9 mouse cellular contexts compared by ENCODE assay signal in genomic region chr14:21499631-21500153, GRCm38 (mm10). TPM values are rescaled to one million over a fixed set of nuclear protein-coding genes. Genes with fewer than 3 reads are reported as not detected.
DNase-seq lines count a peak whose midpoint lies in the region; ATAC-seq and TF ChIP-seq lines count a peak whose summit lies in the region.
"Had no signal": no experiment of that assay in that cellular context is flagged by ENCODE, and none has a peak within 500 bp of the region (broad histone marks: within the 10 kb centered on the region; RNA-seq: fewer than 3 reads in every experiment).

No protein-coding gene starts in this region.

- WGBS in bone marrow, adult 2 months, result 2% methylated on average over 38 of the region's 57 CpGs
- WGBS in intestine, embryonic 14.5 days, result under 1% methylated on average over 40 of the region's 57 CpGs
- WGBS in liver, embryonic 12.5 days (ENCODE audit: insufficient replicate concordance), result under 1% methylated on average over 49 of the region's 57 CpGs
- under 1% methylated on average over 26 of the region's 57 CpGs for WGBS in neural tube, embryonic 11.5 days
- WGBS in stomach, embryonic 16.5 days, result under 1% methylated on average over 35 of the region's 57 CpGs

- no peaks in the 10 kb centered on the region for H3K9me3 ChIP-seq in erythroblast, embryonic 14.5 days (ENCODE audit: control insufficient read depth, low read length)
- no peaks in the 10 kb centered on the region for H3K9me3 ChIP-seq in intestine, embryonic 14.5 days (ENCODE audit: control insufficient read depth, low read length)
- no peaks in the 10 kb centered on the region for H3K9me3 ChIP-seq in liver, embryonic 12.5 days (replicated peaks)
- H3K9me3 ChIP-seq in neural tube, embryonic 11.5 days (ENCODE audit: control insufficient read depth, low read length), result no peaks in the 10 kb centered on the region
- H3K9me3 ChIP-seq in stomach, embryonic 16.5 days (replicated peaks; ENCODE audit: control insufficient read depth, low read length), result no peaks in the 10 kb centered on the region

- H3K4me2 ChIP-seq in intestine, embryonic 14.5 days (ENCODE audit: low read length), result peak overlapping the region; percentile 78
- H3K4me2 ChIP-seq in liver, embryonic 12.5 days, result peak overlapping the region; percentile 95
- H3K4me2 ChIP-seq in neural tube, embryonic 11.5 days (ENCODE audit: low read depth), result peak overlapping the region; percentile 82
- peak overlapping the region; percentile 81 for H3K4me2 ChIP-seq in stomach, embryonic 16.5 days (ENCODE audit: low read depth, low read length)

- no peak for TF ChIP-seq CTCF in bone marrow, adult 2 months (IDR thresholded peaks at IDR 0.05; ENCODE audit: control insufficient read depth, insufficient read depth, low read length)

- H3K4me1 ChIP-seq in erythroblast, embryonic 14.5 days (ENCODE audit: control insufficient read depth), result peaks cover 45% of the 10 kb centered on the region
- peaks cover 2% of the 10 kb centered on the region; the same call in 1 of the 2 replicates for H3K4me1 ChIP-seq in bone marrow, adult 2 months (ENCODE audit: control insufficient read depth, insufficient read depth, low read length)
- H3K4me1 ChIP-seq in intestine, embryonic 14.5 days (replicated peaks; ENCODE audit: control insufficient read depth, insufficient read depth, low read length), result peaks cover 28% of the 10 kb centered on the region
- H3K4me1 ChIP-seq in liver, embryonic 12.5 days, result peaks cover 45% of the 10 kb centered on the region
- peaks cover 3% of the 10 kb centered on the region for H3K4me1 ChIP-seq in neural tube, embryonic 11.5 days (ENCODE audit: control insufficient read depth, insufficient read depth, low read length)
- H3K4me1 ChIP-seq in stomach, embryonic 16.5 days (ENCODE audit: control insufficient read depth, insufficient read depth, low read length), result peaks cover 18% of the 10 kb centered on the region

- H3K9ac ChIP-seq in intestine, embryonic 14.5 days (ENCODE audit: low read length), result peak overlapping the region; percentile 80
- H3K9ac ChIP-seq in liver, embryonic 12.5 days, result peak overlapping the region; percentile 81
- H3K9ac ChIP-seq in neural tube, embryonic 11.5 days (ENCODE audit: low read length), result peak overlapping the region; percentile 92
- H3K9ac ChIP-seq in stomach, embryonic 16.5 days (ENCODE audit: low read length), result peak overlapping the region; percentile 96

- no peak for TF ChIP-seq POLR2A in bone marrow, adult 2 months (IDR thresholded peaks at IDR 0.05; ENCODE audit: borderline replicate concordance, control insufficient read depth, low read depth, low read length)

- H3K27ac ChIP-seq in bone marrow, adult 2 months (ENCODE audit: control insufficient read depth, insufficient read depth, low read depth, low read length, poor library complexity), result peak overlapping the region; percentile 65
- peak overlapping the region; percentile 85 for H3K27ac ChIP-seq in intestine, embryonic 14.5 days (ENCODE audit: low read depth)
- peak overlapping the region; percentile 85 for H3K27ac ChIP-seq in liver, embryonic 12.5 days
- H3K27ac ChIP-seq in neural tube, embryonic 11.5 days (ENCODE audit: low read depth, low read length), result peak overlapping the region; percentile 98
- H3K27ac ChIP-seq in stomach, embryonic 16.5 days (ENCODE audit: low read length), result peak overlapping the region; percentile 97

- peaks cover 42% of the 10 kb centered on the region for H3K27me3 ChIP-seq in erythroblast, embryonic 14.5 days (ENCODE audit: control insufficient read depth)
- no peaks in the 10 kb centered on the region for H3K27me3 ChIP-seq in intestine, embryonic 14.5 days (replicated peaks; ENCODE audit: control insufficient read depth, insufficient read depth, low read length)
- peaks cover 10% of the 10 kb centered on the region for H3K27me3 ChIP-seq in liver, embryonic 12.5 days (replicated peaks)
- H3K27me3 ChIP-seq in neural tube, embryonic 11.5 days (ENCODE audit: control insufficient read depth, insufficient read depth, low read length), result no peaks in the 10 kb centered on the region
- H3K27me3 ChIP-seq in stomach, embryonic 16.5 days (ENCODE audit: control insufficient read depth, insufficient read depth, low read length), result no peaks in the 10 kb centered on the region
- H3K27me3 ChIP-seq: Patski had no signal

- DNase-seq in frontal cortex, postnatal 36 days (ENCODE audit: low spot score in 2 of 2), result peak; percentile 66 to 74
- peak; percentile 92 for DNase-seq in intestine, embryonic 14.5 days (ENCODE audit: low spot score)
- DNase-seq in neural tube, embryonic 11.5 days (ENCODE audit: low spot score), result no peak

- ATAC-seq in erythroblast, adult 5-6 weeks (replicated peaks; ENCODE audit: low FRiP score, poor library complexity, severe bottlenecking), result no peak
- ATAC-seq in intestine, embryonic 14.5 days (replicated peaks; ENCODE audit: low FRiP score, low TSS enrichment, low read depth), result peak; percentile 20
- no peak for ATAC-seq in liver, embryonic 12.5 days
- ATAC-seq in neural tube, embryonic 11.5 days (ENCODE audit: insufficient read depth, low FRiP score, low TSS enrichment), result peak; percentile 10
- peak; percentile 11; the same call in 1 of the 2 replicates for ATAC-seq in stomach, embryonic 16.5 days (ENCODE audit: insufficient read depth, low FRiP score)

- H3K4me3 ChIP-seq in erythroblast, embryonic 14.5 days (replicated peaks), result peak overlapping the region; percentile 93
- peak overlapping the region; percentile 89 for H3K4me3 ChIP-seq in bone marrow, adult 2 months (replicated peaks; ENCODE audit: control insufficient read depth, low read depth, low read length)
- H3K4me3 ChIP-seq in intestine, embryonic 14.5 days (ENCODE audit: low read depth, low read length), result peak overlapping the region; percentile 59
- H3K4me3 ChIP-seq in liver, embryonic 12.5 days, result peak overlapping the region; percentile 90
- peak overlapping the region; percentile 90 for H3K4me3 ChIP-seq in neural tube, embryonic 11.5 days (ENCODE audit: low read depth, low read length)
- peak overlapping the region; percentile 91 for H3K4me3 ChIP-seq in stomach, embryonic 16.5 days (replicated peaks; ENCODE audit: low read length)

- H3K36me3 ChIP-seq in erythroblast, embryonic 14.5 days (ENCODE audit: control insufficient read depth), result no peaks in the 10 kb centered on the region
- H3K36me3 ChIP-seq in intestine, embryonic 14.5 days (ENCODE audit: control insufficient read depth, insufficient read depth, low read length), result no peaks in the 10 kb centered on the region
- H3K36me3 ChIP-seq in liver, embryonic 12.5 days, result no peaks in the 10 kb centered on the region
- no peaks in the 10 kb centered on the region for H3K36me3 ChIP-seq in neural tube, embryonic 11.5 days (ENCODE audit: control insufficient read depth, insufficient read depth, low read length)
- H3K36me3 ChIP-seq in stomach, embryonic 16.5 days (ENCODE audit: control insufficient read depth, insufficient read depth, low read length), result no peaks in the 10 kb centered on the region

RNA-seq across cellular contexts. Expression of gene Kat6b, which starts 18.5 kb away (rescaled TPM):
- 0.08 and 0.10 TPM in 2 replicates for polyA plus RNA-seq in erythroblast, embryonic 14.5 days (2012)
- 6.3 and 6.9 TPM in 2 replicates for total RNA-seq in erythroblast, adult 5-6 weeks (2015; ENCODE audit: low replicate concordance)
- 7.4 and 10.6 TPM in 2 replicates for total RNA-seq in erythroblast, adult 5-6 weeks (2017; ENCODE audit: low replicate concordance)
- polyA plus RNA-seq in bone marrow, adult 2 months (2011; ENCODE audit: insufficient read depth, insufficient read length, low replicate concordance, missing spikeins), result 3.9 and 11.5 TPM in 2 replicates
- polyA plus RNA-seq in intestine, embryonic 14.5 days (2014; fragmentation: Nextera tagmentation; extraction: Ambion mirVana), result 18.0 and 19.6 TPM in 2 replicates
- 3.7 and 3.9 TPM in 2 replicates for polyA plus RNA-seq in liver, embryonic 12.5 days (2016; fragmentation: Nextera tagmentation; extraction: Ambion mirVana)
- 12.7 and 15.6 TPM in 2 replicates for polyA plus RNA-seq in neural tube, embryonic 11.5 days (2014; fragmentation: Nextera tagmentation; extraction: Ambion mirVana)
- polyA plus RNA-seq in stomach, embryonic 16.5 days (2015; fragmentation: Nextera tagmentation; extraction: Ambion mirVana), result 12.5 TPM in 2 replicates

Comparison
In these comparisons a context has a peak if more than half of its experiments do, and no peak if none do; other contexts are left out.
1. ATAC-seq: peak in intestine, embryonic 14.5 days (single experiment), neural tube, embryonic 11.5 days (single experiment) and stomach, embryonic 16.5 days (single experiment); none in erythroblast, adult 5-6 weeks (single experiment) and liver, embryonic 12.5 days (single experiment).
2. Peak in every context shown above with its lines, with median percentiles within 50 percentile points of each other: H3K4me3 ChIP-seq, H3K27ac ChIP-seq, H3K4me2 ChIP-seq and H3K9ac ChIP-seq.